Mouse (Mus musculus) testis, adult 2 months (tissue): ENCODE measurements around the gene Gm21874. TPM values are rescaled to one million over a fixed set of nuclear protein-coding genes. Genes with fewer than 3 reads are reported as not detected.
"Not testable (repeated sequence)": the region's sequence is repeated elsewhere in the genome, so short reads cannot be mapped to it uniquely, and the experiment has no call there.

Experiments
- H3K27ac ChIP-seq: fragments of 200-500 bp; 2 replicates; pipeline ENCODE4 v1.5.1; 2012; ENCODE audit warnings: low read depth, low read length; ENCODE audit not compliant: control insufficient read depth, insufficient read depth
- H3K27me3 ChIP-seq: fragments of 200-500 bp; 2 replicates; pipeline ENCODE4 v1.6.1; 2012; ENCODE audit warnings: mild to moderate bottlenecking, low read length, moderate library complexity; ENCODE audit not compliant: control insufficient read depth, insufficient read depth
- H3K36me3 ChIP-seq: fragments of 200-500 bp; 2 replicates; pipeline ENCODE4 v1.6.1; 2012; ENCODE audit warnings: mild to moderate bottlenecking, low read length; ENCODE audit not compliant: control insufficient read depth, insufficient read depth
- H3K4me1 ChIP-seq: fragments of 200-500 bp; 2 replicates; pipeline ENCODE4 v1.6.1; 2012; ENCODE audit warnings: low read length; ENCODE audit not compliant: control insufficient read depth, insufficient read depth
- H3K4me3 ChIP-seq: fragments of 200-500 bp; 2 replicates; pipeline ENCODE4 v1.5.1; 2012; ENCODE audit warnings: low read depth, mild to moderate bottlenecking, low read length, moderate library complexity, mixed read lengths; ENCODE audit not compliant: control insufficient read depth
- polyA plus RNA-seq: library from polyadenylated mRNA; depleted of rRNA; stranded (reverse); fragments of >200 nt; gene quantifications from 2 replicates; pipeline ENCODE4 v1.2.3, GENCODE M21; 2012; rRNA removed

Gene Gm21874
- not detected in 2 replicates for polyA plus RNA-seq

GRCm38 (mm10) chrY:9416048-9416447 is at the start of gene Gm21874:
Gm21874 (minus strand) TSS chrY:9416148.
- not testable (repeated sequence) for H3K27me3 ChIP-seq, H3K4me3 ChIP-seq, H3K4me1 ChIP-seq, H3K27ac ChIP-seq, H3K36me3 ChIP-seq

Other genes starting within 250 kb of the Gm21874 start
- 0.19 and 0.95 TPM in 2 replicates for gene Gm21721, start 214.0 kb downstream of the Gm21874 start, polyA plus RNA-seq
- gene Gm21812, start 69.0 kb downstream of the Gm21874 start, polyA plus RNA-seq = 0.91 and 1.7 TPM in 2 replicates